Mouse (Mus musculus) stomach, postnatal 0 days (tissue): ENCODE data around the gene Mrps18a.

Experiments
- CTCF ChIP-seq: IDR thresholded peaks from 2 replicates; pipeline ENCODE4 v1.5.1; 2016; ENCODE audit warnings: antibody characterized with exemption, low read depth, mild to moderate bottlenecking, moderate library complexity
- EP300 ChIP-seq: optimal IDR thresholded peaks from 2 replicates; pipeline ENCODE3; 2016; ENCODE audit warnings: antibody characterized with exemption

GRCm38 (mm10) chr17:46139872-46140271 lies 29.1 kb downstream of the Mrps18a start:
- TF ChIP-seq CTCF (no peak), EP300 (no peak)
